Mouse (Mus musculus): Measurements from ENCODE around the gene Cd151.

Gene Cd151

GRCm38 (mm10) chr7:141495379-141495778, 28.2 kb downstream of the Cd151 start:
- no peak for DNase-seq (ENCODE audit: low spot score)

GRCm38 (mm10) chr7:141495940-141496339, 28.7 kb downstream of the Cd151 start:
- DNase-seq (ENCODE audit: low spot score) = no peak

GRCm38 (mm10) chr7:141497600-141497999, 30.4 kb downstream of the Cd151 start:
- no peak for DNase-seq (ENCODE audit: low spot score)

GRCm38 (mm10) chr7:141501820-141502555, 34.8 kb downstream of the Cd151 start:
- no peak for DNase-seq (ENCODE audit: low spot score)

GRCm38 (mm10) chr7:141502556-141502905, 35.3 kb downstream of the Cd151 start:
- DNase-seq (ENCODE audit: low spot score) = no peak

GRCm38 (mm10) chr7:141506278-141506677, 39.1 kb downstream of the Cd151 start:
- no peak for DNase-seq (ENCODE audit: low spot score)

- DNase-seq (ENCODE audit: low spot score) = no peak
Observed at GRCm38 (mm10) chr7:141508160-141508559, 41.0 kb downstream of the Cd151 start.

GRCm38 (mm10) chr7:141510196-141510595, 43.0 kb downstream of the Cd151 start:
- DNase-seq (ENCODE audit: low spot score) = no peak

GRCm38 (mm10) chr7:141510681-141511191, 43.5 kb downstream of the Cd151 start:
- DNase-seq (ENCODE audit: low spot score) = no peak

GRCm38 (mm10) chr7:141517638-141518037, 50.4 kb downstream of the Cd151 start:
- DNase-seq (ENCODE audit: low spot score) = no peak

- DNase-seq (ENCODE audit: low spot score) = no peak
Observed at GRCm38 (mm10) chr7:141518296-141518695, 51.1 kb downstream of the Cd151 start.

- DNase-seq (ENCODE audit: low spot score) = no peak
Observed at GRCm38 (mm10) chr7:141518926-141519325, 51.7 kb downstream of the Cd151 start.

- DNase-seq (ENCODE audit: low spot score) = no peak
Observed at GRCm38 (mm10) chr7:141519795-141520194, 52.6 kb downstream of the Cd151 start.

All from ovary, postnatal 14 days (tissue).